9 mouse cellular contexts compared by ENCODE assay signal in genomic region chr7:30598786-30599185, GRCm38 (mm10). TPM values are rescaled to one million over a fixed set of nuclear protein-coding genes. Genes with fewer than 3 reads are reported as not detected.
DNase-seq lines count a peak whose midpoint lies in the region; ATAC-seq and TF ChIP-seq lines count a peak whose summit lies in the region.
"Had no signal": no experiment of that assay in that cellular context is flagged by ENCODE, and none has a peak within 500 bp of the region (broad histone marks: within the 10 kb centered on the region; RNA-seq: fewer than 3 reads in every experiment).

Gene Zbtb32 (minus strand): TSS chr7:30598909.

- no peaks in the 10 kb centered on the region; the same call in 1 of the 2 replicates for H3K79me2 ChIP-seq in MEL (ENCODE audit: control insufficient read depth, insufficient read depth, low read length, poor library complexity)

- DNase-seq in kidney, adult 2 months = no peak
- DNase-seq in kidney, adult 9 months = no peak
- peak; percentile 39 for DNase-seq in MEL (ENCODE audit: low read depth, low spot score)
- DNase-seq in gastrocnemius, adult 2 months = no peak
- no peak for DNase-seq in gastrocnemius, postnatal 25 days
- no peak for DNase-seq in spleen, postnatal 10 days (ENCODE audit: low spot score in 2 of 2)

- H3K27me3 ChIP-seq in kidney, adult 2 months (replicated peaks; ENCODE audit: control insufficient read depth, insufficient read depth, low read length) = no peaks in the 10 kb centered on the region; the same call in 1 of the 2 replicates
- no peaks in the 10 kb centered on the region for H3K27me3 ChIP-seq in MEL (ENCODE audit: control insufficient read depth in 1 of 2, insufficient read depth in 2 of 2, low read length in 2 of 2)
- no peaks in the 10 kb centered on the region for H3K27me3 ChIP-seq in hindbrain, embryonic 13.5 days
- H3K27me3 ChIP-seq in midbrain, embryonic 15.5 days (replicated peaks) = no peaks in the 10 kb centered on the region

- H3K36me3 ChIP-seq in kidney, adult 2 months (ENCODE audit: control insufficient read depth, insufficient read depth, low read length) = no peaks in the 10 kb centered on the region
- peaks cover 0 to 6% of the 10 kb centered on the region in 2 experiments; a peak in 2 of 4 replicates for H3K36me3 ChIP-seq in MEL (ENCODE audit: control insufficient read depth in 1 of 2, insufficient read depth in 2 of 2, low read length in 2 of 2)
- H3K36me3 ChIP-seq in hindbrain, embryonic 13.5 days = no peaks in the 10 kb centered on the region
- H3K36me3 ChIP-seq in midbrain, embryonic 15.5 days (replicated peaks) = no peaks in the 10 kb centered on the region
- H3K36me3 ChIP-seq: limb, embryonic 15.5 days had no signal

- no peak for TF ChIP-seq RAD21 in MEL (IDR thresholded peaks at IDR 0.05; ENCODE audit: low read depth, low read length)

- TF ChIP-seq POLR2A in kidney, adult 2 months (IDR thresholded peaks at IDR 0.05; ENCODE audit: low read depth, low read length) = no peak
- TF ChIP-seq POLR2A in MEL (IDR thresholded peaks at IDR 0.05; ENCODE audit: control insufficient read depth in 1 of 2, insufficient read depth in 1 of 2, low read depth in 1 of 2, low read length in 2 of 2, poor library complexity in 1 of 2) = no peak

- intact Hi-C loops in gastrocnemius, adult 2 months (cut with DNase I) = loop anchor here (10.0 kb wide), 1 partner anchor 376 kb away; the partner anchor contains the start of genes Fam187b and Lsr

- peak within 1 kb of the TSS; percentile 28 for H3K27ac ChIP-seq in kidney, adult 2 months (ENCODE audit: insufficient read depth, low read depth, low read length)
- H3K27ac ChIP-seq in MEL (ENCODE audit: control insufficient read depth, low read depth, low read length) = peak within 1 kb of the TSS; percentile 82
- H3K27ac ChIP-seq in hindbrain, embryonic 13.5 days = peak within 1 kb of the TSS; percentile 73
- H3K27ac ChIP-seq in midbrain, embryonic 15.5 days = peak within 1 kb of the TSS; percentile 13; the same call in 1 of the 2 replicates
- no peak within 1 kb of the TSS for H3K27ac ChIP-seq in gastrocnemius, adult 2 months

- H3K9me3 ChIP-seq in MEL (replicated peaks; ENCODE audit: insufficient read depth, low read length) = no peaks in the 10 kb centered on the region
- H3K9me3 ChIP-seq in hindbrain, embryonic 13.5 days = no peaks in the 10 kb centered on the region
- no peaks in the 10 kb centered on the region for H3K9me3 ChIP-seq in midbrain, embryonic 15.5 days
- H3K9me3 ChIP-seq: limb, embryonic 15.5 days had no signal

- peak within 1 kb of the TSS; percentile 79 for H3K9ac ChIP-seq in MEL (ENCODE audit: control insufficient read depth, low read depth, low read length, poor library complexity, severe bottlenecking)
- H3K9ac ChIP-seq in hindbrain, embryonic 13.5 days = no peak within 1 kb of the TSS
- H3K9ac ChIP-seq in midbrain, embryonic 15.5 days = no peak within 1 kb of the TSS
- H3K9ac ChIP-seq: limb, embryonic 15.5 days had no signal

- H3K4me2 ChIP-seq in hindbrain, embryonic 13.5 days = peak within 1 kb of the TSS; percentile 40
- H3K4me2 ChIP-seq in midbrain, embryonic 15.5 days = peak within 1 kb of the TSS; percentile 45
- H3K4me2 ChIP-seq: limb, embryonic 15.5 days had no signal

- WGBS in kidney, adult 2 months = 92% methylated on average over 12 of the region's 12 CpGs
- WGBS in hindbrain, embryonic 13.5 days = 95% methylated on average over 12 of the region's 12 CpGs
- WGBS in midbrain, embryonic 15.5 days = 95% methylated on average over 12 of the region's 12 CpGs

- H3K4me3 ChIP-seq in kidney, adult 2 months (ENCODE audit: insufficient read depth, low read depth, low read length) = no peak within 1 kb of the TSS
- H3K4me3 ChIP-seq in MEL (ENCODE audit: control insufficient read depth in 1 of 2, insufficient read depth in 1 of 2, low read depth in 2 of 2, low read length in 2 of 2) = peak within 1 kb of the TSS; percentile 50 to 51
- peak within 1 kb of the TSS; percentile 16; the same call in 1 of the 2 replicates for H3K4me3 ChIP-seq in hindbrain, embryonic 13.5 days
- H3K4me3 ChIP-seq in midbrain, embryonic 15.5 days = peak within 1 kb of the TSS; percentile 16
- H3K4me3 ChIP-seq in gastrocnemius, adult 2 months = no peak within 1 kb of the TSS
- H3K4me3 ChIP-seq: limb, embryonic 15.5 days had no signal

- TF ChIP-seq CTCF in kidney, adult 2 months (conservative IDR thresholded peaks at IDR 0.05; ENCODE audit: insufficient read depth, insufficient read length, low read depth, low read length) = no peak
- TF ChIP-seq CTCF in MEL (IDR thresholded peaks at IDR 0.05 in 2 of 3, conservative IDR thresholded peaks at IDR 0.05 in 1 of 3; ENCODE audit: control insufficient read depth in 1 of 3, insufficient read depth in 1 of 3, low read depth in 2 of 3, low read length in 3 of 3, poor library complexity in 1 of 3, severe bottlenecking in 1 of 3) = no peak
- no peak for TF ChIP-seq CTCF in gastrocnemius, adult 2 months (IDR thresholded peaks at IDR 0.05)

- peaks cover 8% of the 10 kb centered on the region for H3K4me1 ChIP-seq in kidney, adult 2 months (ENCODE audit: control insufficient read depth, insufficient read depth, low read length)
- peaks cover 2 to 13% of the 10 kb centered on the region in 2 experiments; a peak in 3 of 4 replicates for H3K4me1 ChIP-seq in MEL (ENCODE audit: control insufficient read depth in 1 of 2, insufficient read depth in 2 of 2, low read length in 2 of 2)
- H3K4me1 ChIP-seq in hindbrain, embryonic 13.5 days (replicated peaks) = peaks cover 18% of the 10 kb centered on the region
- H3K4me1 ChIP-seq in midbrain, embryonic 15.5 days = peaks cover 13% of the 10 kb centered on the region
- H3K4me1 ChIP-seq: limb, embryonic 15.5 days had no signal

- ATAC-seq in hindbrain, embryonic 13.5 days (ENCODE audit: low FRiP score) = no peak
- ATAC-seq in midbrain, embryonic 15.5 days (replicated peaks) = no peak

- no peak for TF ChIP-seq EP300 in MEL (IDR thresholded peaks at IDR 0.05; ENCODE audit: low read depth in 1 of 2, low read length in 2 of 2)

TF ChIP-seq in MEL, 35 proteins besides CTCF, POLR2A, EP300 and RAD21:
- no peak for TF ChIP-seq GABPA (IDR thresholded peaks at IDR 0.05; ENCODE audit: low read depth, low read length)
- no peak for TF ChIP-seq HCFC1 (IDR thresholded peaks at IDR 0.05; ENCODE audit: low read depth, low read length)
- no peak for TF ChIP-seq SMC3 (IDR thresholded peaks at IDR 0.05; ENCODE audit: low read depth, low read length)
- TF ChIP-seq KAT2A (conservative IDR thresholded peaks at IDR 0.05; ENCODE audit: low read depth, low read length) = no peak
- TF ChIP-seq ZC3H11A (IDR thresholded peaks at IDR 0.05; ENCODE audit: low read depth, low read length) = no peak
- TF ChIP-seq MAZ (IDR thresholded peaks at IDR 0.05; ENCODE audit: low read depth, low read length) = no peak
- no peak for TF ChIP-seq TCF12 (IDR thresholded peaks at IDR 0.05; ENCODE audit: low read depth, low read length)
TF ChIP-seq in MEL: peak in this region for 0.

RNA-seq across cellular contexts. Expression of gene Zbtb32, which starts in this region (rescaled TPM):
- polyA plus RNA-seq in kidney, adult 2 months (2012; rRNA removed) = 1.3 and 1.4 TPM in 2 replicates
- 20.1 and 25.9 TPM in 2 replicates for total RNA-seq in MEL (2012; rRNA removed)
- polyA plus RNA-seq in MEL (2012; ENCODE audit: insufficient read depth in 1 of 2, insufficient read length in 2 of 2, low read depth in 1 of 2, low replicate concordance in 2 of 2, missing spikeins in 1 of 2) = 10 to 100 TPM in 1 of 2 experiments, not detected in 1; 32.8 TPM
- 0.21 and 0.25 TPM in 2 replicates for polyA plus RNA-seq in hindbrain, embryonic 13.5 days (2015; fragmentation: Nextera tagmentation; extraction: Ambion mirVana)
- 0.36 and 0.41 TPM in 2 replicates for polyA plus RNA-seq in midbrain, embryonic 15.5 days (2015; fragmentation: Nextera tagmentation; extraction: Ambion mirVana)
- total RNA-seq in gastrocnemius, adult 2 months (2021) = under 1 TPM in 1 of 2 experiments, not detected in 1; 0.33 TPM
- not detected for total RNA-seq in gastrocnemius, postnatal 25 days (2021)

Comparison
In these comparisons a context has a peak if more than half of its experiments do, and no peak if none do; other contexts are left out.
1. RNA of gene Zbtb32 (total RNA-seq): 20.1 to 25.9 TPM in MEL; 0.33 TPM in gastrocnemius, adult 2 months and not detected in gastrocnemius, postnatal 25 days; every median in the first group is over 10 times any median in the second.
2. RNA of gene Zbtb32 (polyA plus RNA-seq): 32.8 TPM in MEL; 1.3 to 1.4 TPM in kidney, adult 2 months, 0.36 to 0.41 TPM in midbrain, embryonic 15.5 days and 0.21 to 0.25 TPM in hindbrain, embryonic 13.5 days; every median in the first group is over 10 times any median in the second.
3. H3K4me3 ChIP-seq: peak in MEL (2 of 2), hindbrain, embryonic 13.5 days (single experiment) and midbrain, embryonic 15.5 days (single experiment); none in kidney, adult 2 months (single experiment) and gastrocnemius, adult 2 months (single experiment).